Mouse (Mus musculus): ENCODE measurements around the gene Etv4.

Gene Etv4

GRCm38 (mm10) chr11:101785143-101785851 lies at the start of gene Etv4:
Gene Etv4, minus strand, starts transcription at chr11:101785371.
- peak; percentile 77 for DNase-seq (ENCODE audit: low read depth, low spot score)

DNA sequence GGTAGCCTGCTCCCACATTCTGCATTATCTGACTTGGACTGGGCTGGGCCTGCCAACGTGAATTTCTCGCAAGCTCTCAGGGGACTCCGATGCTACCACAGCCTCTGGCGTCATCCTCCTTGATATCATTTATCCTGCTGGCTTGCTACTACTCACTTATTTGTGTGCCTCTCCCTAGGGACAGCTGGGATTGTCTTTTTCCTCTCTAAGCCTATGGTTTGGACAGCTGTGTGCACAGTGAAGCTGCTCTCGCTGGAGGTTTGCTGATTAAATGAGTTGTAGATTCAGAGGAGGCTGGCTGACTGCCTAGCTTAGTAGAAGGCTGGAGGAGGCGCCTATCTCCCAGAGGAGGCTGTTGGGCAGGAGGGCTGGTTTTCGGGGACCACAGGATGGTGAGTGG lies 46.8 kb upstream of the Etv4 start:
- no peak for DNase-seq (ENCODE audit: low read depth, low spot score)

DNA sequence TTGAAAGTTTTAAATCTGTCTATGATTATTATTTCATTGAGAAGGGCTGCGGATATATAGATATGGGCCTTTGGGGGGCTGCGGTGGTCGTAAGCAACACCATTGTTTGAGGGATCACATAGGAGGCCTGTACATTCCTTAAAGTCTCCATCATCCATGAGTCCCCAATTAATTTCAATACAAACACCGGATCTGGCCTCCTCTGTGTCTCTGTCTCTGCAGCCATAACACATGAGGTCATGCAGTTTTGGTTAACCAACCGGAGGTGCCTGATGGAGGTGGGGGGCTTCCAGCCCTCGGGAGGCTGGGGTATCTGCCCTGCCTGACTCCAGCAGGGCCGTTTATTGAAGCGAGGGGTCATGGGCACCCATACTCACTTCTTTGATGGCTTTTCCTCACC lies 45.4 kb upstream of the Etv4 start:
- no peak for DNase-seq (ENCODE audit: low read depth, low spot score)

DNA sequence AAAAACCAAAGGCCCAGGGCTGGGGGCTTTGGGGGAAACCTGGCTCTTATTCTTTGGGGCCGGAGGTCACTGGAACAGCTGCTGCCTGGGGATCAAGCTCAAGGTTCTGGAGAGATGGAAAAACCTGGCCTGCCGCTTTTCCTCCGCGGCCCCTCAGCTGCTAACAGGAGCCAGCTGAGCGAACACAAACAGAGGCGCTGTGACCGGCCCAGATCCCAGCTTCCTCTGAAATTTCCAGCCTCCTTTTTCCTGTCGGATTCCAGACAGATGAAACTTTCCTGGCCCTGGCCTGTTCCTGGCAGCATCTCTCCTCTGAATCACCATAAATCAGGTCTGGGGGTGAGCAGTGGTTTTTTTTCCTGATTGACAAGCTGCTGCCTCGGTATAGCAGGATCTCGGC lies 44.9 kb upstream of the Etv4 start:
- DNase-seq (ENCODE audit: low read depth, low spot score): no peak

DNA sequence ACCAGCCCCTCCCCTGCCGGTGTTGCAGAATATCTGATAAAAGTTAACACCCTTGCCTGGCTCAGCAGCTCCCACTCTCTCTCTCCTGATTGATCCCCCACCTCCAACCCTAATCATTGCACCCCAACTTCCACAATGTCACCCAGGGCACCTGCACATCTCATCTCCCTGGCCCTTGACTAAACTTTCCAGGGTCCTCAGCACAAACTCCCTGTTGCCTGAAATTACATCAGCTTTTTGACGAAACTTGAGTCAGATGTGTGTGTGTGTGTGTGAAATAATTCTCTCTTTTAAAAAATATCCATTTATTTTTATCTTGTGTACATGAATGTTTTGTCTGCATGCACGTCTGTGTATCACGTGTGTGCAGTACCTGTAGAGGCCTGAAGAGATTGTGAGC lies 43.5 kb upstream of the Etv4 start:
- no peak for DNase-seq (ENCODE audit: low read depth, low spot score)

DNA sequence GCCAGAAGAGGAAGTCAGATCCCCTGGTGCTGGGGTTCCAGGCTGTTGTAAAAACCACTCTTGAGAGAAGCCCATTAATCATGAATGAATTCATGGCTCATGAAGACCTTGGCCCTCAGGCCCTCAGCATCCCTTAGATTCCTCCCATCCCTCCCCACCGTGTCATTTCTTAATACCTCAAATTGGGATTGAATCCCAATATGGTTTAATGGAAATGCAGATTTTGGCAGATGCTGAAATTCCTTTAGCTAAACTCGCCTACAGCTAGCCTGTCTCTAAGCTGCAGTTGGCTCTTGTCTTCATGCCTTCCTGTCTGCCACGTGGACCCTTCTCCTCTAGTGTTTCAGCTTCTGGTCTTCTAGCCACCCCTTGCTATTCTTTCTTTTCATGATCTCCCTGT lies 38.0 kb upstream of the Etv4 start:
- DNase-seq (ENCODE audit: low read depth, low spot score): no peak

DNA sequence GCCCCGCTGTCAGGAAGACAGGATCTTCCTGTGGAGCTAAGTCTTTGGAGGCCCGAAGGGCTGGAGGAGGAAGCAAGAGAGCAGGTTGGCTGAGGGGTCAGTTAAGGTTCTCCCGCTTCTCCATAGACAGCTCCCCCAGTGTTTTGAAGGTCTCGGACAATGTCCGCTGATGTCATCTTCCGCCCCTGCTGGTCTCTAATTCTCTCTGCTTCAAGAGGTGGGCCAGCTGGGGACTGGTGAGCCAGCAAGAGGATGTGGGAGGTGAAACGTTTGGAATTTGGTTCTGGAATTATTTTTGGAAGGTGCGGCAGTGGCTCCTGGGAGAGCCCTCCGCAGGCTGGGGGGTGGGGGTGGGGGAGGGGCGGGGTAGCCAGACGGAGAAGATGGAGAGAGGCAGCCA lies 35.7 kb upstream of the Etv4 start:
- no peak for DNase-seq (ENCODE audit: low read depth, low spot score)

DNA sequence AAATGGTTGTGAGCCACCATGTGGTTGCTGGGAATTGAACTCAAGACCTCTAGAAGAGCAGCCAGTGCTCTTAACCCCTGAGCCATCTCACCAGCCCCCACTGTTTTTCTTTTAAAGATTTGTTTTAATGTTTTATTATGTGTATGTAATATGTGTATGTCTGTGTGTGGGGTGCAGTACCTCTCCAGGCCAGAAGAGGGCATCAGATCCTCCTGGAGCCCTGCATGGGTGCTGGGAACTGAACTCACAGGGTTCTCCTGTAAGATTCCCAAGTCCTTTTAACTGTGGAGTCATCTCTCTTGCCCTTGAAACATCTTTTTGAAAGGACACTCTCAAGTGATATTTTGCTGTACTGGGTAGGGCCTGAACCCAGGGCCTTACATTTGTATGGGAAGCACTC lies 34.7 kb upstream of the Etv4 start:
- DNase-seq (ENCODE audit: low read depth, low spot score): no peak

GRCm38 (mm10) chr11:101815103-101816085 lies 30.2 kb upstream of the Etv4 start:
- DNase-seq (ENCODE audit: low read depth, low spot score): no peak

GRCm38 (mm10) chr11:101814375-101815102 lies 29.4 kb upstream of the Etv4 start:
- DNase-seq (ENCODE audit: low read depth, low spot score): peak; percentile 70

- peak; percentile 56 for DNase-seq (ENCODE audit: low read depth, low spot score)
Observed at GRCm38 (mm10) chr11:101813259-101813658, 28.1 kb upstream of the Etv4 start.

- DNase-seq (ENCODE audit: low read depth, low spot score): no peak
Observed at GRCm38 (mm10) chr11:101809060-101809828, 24.1 kb upstream of the Etv4 start.

GRCm38 (mm10) chr11:101807266-101807665 lies 22.1 kb upstream of the Etv4 start:
- DNase-seq (ENCODE audit: low read depth, low spot score): no peak

DNA sequence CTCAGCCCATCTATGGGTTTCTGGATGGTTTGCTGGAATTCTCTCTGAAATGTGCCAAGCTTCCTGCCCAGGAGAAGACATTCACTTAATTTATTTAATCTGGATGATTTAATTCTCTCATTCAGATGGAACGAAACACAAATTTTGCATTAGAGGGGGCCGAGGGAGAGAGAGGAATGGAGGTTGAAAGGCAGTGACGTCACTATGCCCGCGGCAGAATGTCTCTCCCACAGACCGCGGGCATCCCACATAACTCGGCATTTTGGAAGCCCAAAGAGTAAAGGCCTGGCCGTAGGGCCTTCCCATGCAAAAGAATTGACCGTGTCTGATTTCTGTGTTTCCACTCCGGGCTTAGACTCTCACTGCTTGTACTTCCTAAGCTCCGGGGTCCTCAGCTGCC lies 21.6 kb upstream of the Etv4 start:
- no peak for DNase-seq (ENCODE audit: low read depth, low spot score)

- DNase-seq (ENCODE audit: low read depth, low spot score): no peak
Observed at GRCm38 (mm10) chr11:101805113-101805704, 20.0 kb upstream of the Etv4 start.

- no peak for DNase-seq (ENCODE audit: low read depth, low spot score)
Observed at GRCm38 (mm10) chr11:101801386-101801785, 16.2 kb upstream of the Etv4 start.

DNA sequence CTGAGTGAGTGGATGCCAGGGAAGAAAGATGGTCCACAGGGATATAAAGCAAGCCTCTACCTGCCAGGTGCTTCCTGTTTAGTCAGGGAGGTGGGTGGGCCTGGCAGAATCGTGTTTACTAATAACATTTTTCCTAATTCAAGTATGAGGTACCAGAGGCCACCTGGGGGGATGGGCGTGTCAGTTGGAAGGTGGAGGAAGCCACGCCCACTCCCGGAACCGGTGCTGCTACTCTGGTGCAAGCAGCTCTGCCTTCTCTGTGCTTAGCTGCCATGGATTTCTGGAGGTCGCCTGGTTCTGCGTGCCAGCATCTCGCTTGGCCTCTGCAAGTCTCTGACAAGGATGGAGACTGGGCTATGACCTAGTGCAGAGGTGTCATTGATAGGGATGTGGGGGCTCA lies 12.9 kb upstream of the Etv4 start:
- no peak for DNase-seq (ENCODE audit: low read depth, low spot score)

- no peak for DNase-seq (ENCODE audit: low read depth, low spot score)
Observed at GRCm38 (mm10) chr11:101797355-101797754, 12.2 kb upstream of the Etv4 start.

DNA sequence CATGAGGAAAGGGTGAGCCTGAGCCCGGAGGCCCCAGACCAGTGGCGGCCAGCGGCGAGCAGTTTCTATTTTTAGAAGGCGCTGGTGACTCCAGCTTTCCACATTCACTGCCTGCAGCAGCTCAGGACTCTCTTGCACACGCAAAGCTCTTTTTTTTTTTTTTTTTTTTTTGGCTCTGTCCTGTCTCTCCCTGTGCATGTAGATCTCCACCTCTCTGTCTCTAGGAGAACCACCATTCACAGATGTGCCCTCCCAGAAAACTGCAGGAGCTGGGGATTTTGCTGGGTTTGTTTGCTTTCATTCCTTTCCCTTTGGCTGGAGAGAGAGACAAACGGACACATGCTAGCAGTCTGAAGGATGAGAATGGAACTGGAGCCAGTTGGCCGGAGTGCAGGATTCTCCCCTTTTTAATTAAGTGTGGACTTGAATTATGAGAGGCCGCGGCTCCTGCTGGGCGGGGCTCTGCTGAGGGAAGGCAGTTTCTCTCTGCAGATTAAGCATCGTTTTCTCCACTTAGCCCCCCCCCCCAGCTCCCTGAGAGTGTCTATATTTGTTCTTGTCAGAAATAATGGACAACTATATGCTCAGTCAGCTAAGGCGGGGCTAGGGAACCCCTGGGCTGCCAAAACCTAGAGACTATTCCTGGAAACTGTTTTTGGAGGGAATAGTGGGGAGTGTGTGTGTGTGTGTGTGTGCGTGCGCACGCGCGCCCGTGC lies 5.8 kb upstream of the Etv4 start:
- DNase-seq (ENCODE audit: low read depth, low spot score): no peak

- DNase-seq (ENCODE audit: low read depth, low spot score): no peak
Observed at GRCm38 (mm10) chr11:101787432-101787831, 2.3 kb upstream of the Etv4 start.

Data from retina, postnatal 7 days (tissue).